Mouse (Mus musculus) kidney, embryonic 16.5 days (tissue): ENCODE data around the gene Hes7. TPM values are rescaled to one million over a fixed set of nuclear protein-coding genes. Genes with fewer than 3 reads are reported as not detected.
A peak's percentile ranks its signal among the peaks of the same experiment; 100 is the strongest.
"Not testable (repeated sequence)": the region's sequence is repeated elsewhere in the genome, so short reads cannot be mapped to it uniquely, and the experiment has no call there.

Experiments used
- ATAC-seq: fragments of 200-750 bp; cut with Nextera tagmentation; 2 replicates; pipeline ENCODE4 v1.8.0; 2017; ENCODE audit warnings: moderate TSS enrichment; ENCODE audit not compliant: low FRiP score, low TSS enrichment
- H3K27ac ChIP-seq: fragments of 300-500 bp; sonication (generic); 2 replicates; pipeline ENCODE4 v1.5.1; 2014; ENCODE audit warnings: low read length
- H3K27me3 ChIP-seq: fragments of 300-500 bp; sonication (generic); 2 replicates; pipeline ENCODE4 v1.6.1; 2014; ENCODE audit warnings: low read length, control low read depth, mixed read lengths; ENCODE audit not compliant: insufficient read depth
- H3K36me3 ChIP-seq: fragments of 300-500 bp; sonication (generic); 2 replicates; pipeline ENCODE4 v1.6.1; 2014; ENCODE audit warnings: low read length, control low read depth, mixed read lengths; ENCODE audit not compliant: insufficient read depth
- H3K4me1 ChIP-seq: fragments of 300-500 bp; sonication (generic); 2 replicates; pipeline ENCODE4 v1.6.1; 2014; ENCODE audit warnings: low read length, control low read depth, mixed read lengths; ENCODE audit not compliant: insufficient read depth
- H3K4me2 ChIP-seq: fragments of 300-500 bp; sonication (generic); replicated peaks from 2 replicates; pipeline ENCODE4 v1.6.1; 2014; ENCODE audit warnings: low read depth, low read length
- H3K4me3 ChIP-seq: fragments of 300-500 bp; sonication (generic); 2 replicates; pipeline ENCODE4 v1.5.1; 2014; ENCODE audit warnings: mild to moderate bottlenecking, low read length
- H3K9ac ChIP-seq: fragments of 300-500 bp; sonication (generic); replicated peaks from 2 replicates; pipeline ENCODE4 v1.6.1; 2014; ENCODE audit warnings: low read length
- H3K9me3 ChIP-seq: fragments of 300-500 bp; sonication (generic); 2 replicates; pipeline ENCODE4 v1.6.1; 2016; ENCODE audit warnings: low read length, control low read depth
- WGBS: fragments of 180-500 bp; shearing (Covaris S2); extraction: QIAGEN DNeasy Blood & Tissue Kit; methylation state at CpG from one replicate; pipeline ENCODE4 v1.1.7; 2014; 5-methylcytosine and 5-hydroxymethylcytosine counted together
- polyA plus RNA-seq: library from polyadenylated mRNA; unstranded; fragments of >200 nt; fragmentation: Nextera tagmentation; extraction: Ambion mirVana; gene quantifications from 2 replicates; pipeline ENCODE4 v1.2.1, GENCODE M21; 2015

Hes7 gene
- polyA plus RNA-seq, 1 experiment from 2014 or later = 0.39 TPM

- peaks cover 45% of the 10 kb centered on the region for H3K4me1 ChIP-seq
- no peaks in the 10 kb centered on the region for H3K27me3 ChIP-seq
- no peak for ATAC-seq
- H3K9ac ChIP-seq = no peak overlapping the region
- WGBS = 90% methylated on average over 4 of the region's 4 CpGs
- H3K9me3 ChIP-seq = no peaks in the 10 kb centered on the region
- no peak overlapping the region for H3K4me3 ChIP-seq
- peaks cover 18% of the 10 kb centered on the region; the same call in 1 of the 2 replicates for H3K36me3 ChIP-seq
- no peak overlapping the region for H3K27ac ChIP-seq
- no peak overlapping the region for H3K4me2 ChIP-seq
Measured at GRCm38 (mm10) chr11:69092871-69093270, 27.3 kb upstream of the Hes7 start.

DNA sequence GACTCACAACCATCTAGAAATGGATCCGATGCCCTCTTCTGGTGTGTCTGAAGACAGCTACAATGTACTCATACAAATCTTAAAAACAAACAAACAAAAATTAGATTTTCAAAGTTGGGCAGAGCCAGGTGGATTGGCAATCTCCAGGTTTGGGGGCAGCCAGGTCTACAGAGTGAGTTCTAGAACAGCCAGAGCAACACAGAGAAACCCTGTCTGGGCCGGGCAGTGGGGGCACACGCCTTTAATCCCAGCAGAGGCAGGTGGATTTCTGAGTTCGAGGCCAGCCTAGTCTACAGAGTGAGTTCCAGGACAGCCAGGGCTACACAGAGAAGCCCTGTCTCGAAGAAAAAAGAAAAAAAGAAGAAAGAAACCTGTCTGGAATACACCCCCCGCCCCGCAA is 26.3 kb upstream of the Hes7 start:
- ATAC-seq, H3K4me2 ChIP-seq, H3K4me3 ChIP-seq, H3K27me3 ChIP-seq, H3K27ac ChIP-seq, H3K9ac ChIP-seq, H3K9me3 ChIP-seq: not testable (repeated sequence)
- WGBS = 92% methylated on average over 7 of the region's 7 CpGs
- peaks cover 18% of the 10 kb centered on the region; the same call in 1 of the 2 replicates for H3K36me3 ChIP-seq
- H3K4me1 ChIP-seq = peaks cover 52% of the 10 kb centered on the region

DNA sequence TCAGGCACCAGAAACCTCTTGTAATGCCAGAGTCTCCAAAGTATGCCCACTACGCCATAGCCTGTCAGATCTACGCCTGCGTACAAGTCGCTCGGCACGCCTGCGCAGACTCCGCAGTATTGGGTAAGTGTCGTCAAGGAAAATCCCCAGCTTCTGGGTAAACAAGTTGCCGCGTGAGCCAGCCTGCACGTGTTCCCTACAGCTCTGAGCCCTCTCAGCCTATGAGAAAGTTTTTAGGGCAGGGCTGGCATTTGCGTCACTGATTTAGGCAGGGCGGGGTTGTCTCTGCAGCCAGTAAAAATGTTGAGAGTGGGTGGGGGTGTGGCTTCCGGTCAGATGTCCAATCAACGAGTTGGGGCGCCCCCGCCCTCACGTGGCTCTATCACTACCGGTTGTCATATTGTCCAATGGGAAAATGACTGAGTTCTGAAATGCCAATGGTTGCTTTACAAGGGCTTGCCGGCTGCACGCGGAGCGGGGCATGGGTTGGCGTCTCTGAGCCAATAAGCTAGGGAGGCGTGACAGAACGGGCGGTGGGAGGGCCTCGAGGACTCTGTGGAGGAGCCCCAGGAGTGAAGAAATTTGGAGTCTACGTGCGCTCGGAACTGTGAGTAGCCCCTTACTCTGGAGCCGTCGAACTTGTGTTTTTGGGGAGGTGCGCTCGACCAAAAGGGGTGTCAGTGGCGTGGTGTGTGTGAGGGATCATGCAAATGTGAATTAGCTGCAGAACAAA is 25.3 kb upstream of the Hes7 start, which contains the start of gene Per1:
Gene Per1 (plus strand): TSS at position 521 of the 733 bp plus-strand sequence.
- WGBS = under 1% methylated on average over 37 of the region's 37 CpGs
- peak within 1 kb of the TSS; percentile 93 for H3K27ac ChIP-seq
- H3K36me3 ChIP-seq = peaks cover 18% of the 10 kb centered on the region; the same call in 1 of the 2 replicates
- H3K4me2 ChIP-seq = peak within 1 kb of the TSS; percentile 86
- H3K4me1 ChIP-seq = peaks cover 52% of the 10 kb centered on the region
- peak; percentile 94 for ATAC-seq
- H3K27me3 ChIP-seq = no peaks in the 10 kb centered on the region
- peak within 1 kb of the TSS; percentile 67 for H3K4me3 ChIP-seq
- H3K9ac ChIP-seq = peak within 1 kb of the TSS; percentile 69
- no peaks in the 10 kb centered on the region for H3K9me3 ChIP-seq

GRCm38 (mm10) chr11:69095511-69096231 is 24.5 kb upstream of the Hes7 start:
- Histone ChIP-seq H3K36me3 (peaks cover 13% of the 10 kb centered on the region; the same call in 1 of the 2 replicates), H3K4me2 (peak overlapping the region; percentile 86), H3K4me3 (peak overlapping the region; percentile 67), H3K9ac (peak overlapping the region; percentile 69), H3K27ac (peak overlapping the region; percentile 89), H3K27me3 (no peaks in the 10 kb centered on the region), H3K4me1 (peaks cover 52% of the 10 kb centered on the region), H3K9me3 (no peaks in the 10 kb centered on the region)
- ATAC-seq = no peak
- under 1% methylated on average over 27 of the region's 27 CpGs for WGBS

GRCm38 (mm10) chr11:69096360-69096986 is 23.7 kb upstream of the Hes7 start:
- Histone ChIP-seq H3K36me3 (peaks cover 13% of the 10 kb centered on the region), H3K4me1 (peaks cover 52% of the 10 kb centered on the region), H3K27me3 (no peaks in the 10 kb centered on the region), H3K27ac (peak overlapping the region; percentile 89), H3K9me3 (no peaks in the 10 kb centered on the region), H3K4me3 (peak overlapping the region; percentile 67), H3K4me2 (peak overlapping the region; percentile 86), H3K9ac (peak overlapping the region; percentile 69)
- no peak for ATAC-seq
- 8% methylated on average over 9 of the region's 9 CpGs for WGBS

GRCm38 (mm10) chr11:69096987-69097900 is 23.0 kb upstream of the Hes7 start:
- Histone ChIP-seq H3K4me2 (peak overlapping the region; percentile 86), H3K4me1 (peaks cover 50% of the 10 kb centered on the region)
- WGBS = 2% methylated on average over 29 of the region's 29 CpGs

DNA sequence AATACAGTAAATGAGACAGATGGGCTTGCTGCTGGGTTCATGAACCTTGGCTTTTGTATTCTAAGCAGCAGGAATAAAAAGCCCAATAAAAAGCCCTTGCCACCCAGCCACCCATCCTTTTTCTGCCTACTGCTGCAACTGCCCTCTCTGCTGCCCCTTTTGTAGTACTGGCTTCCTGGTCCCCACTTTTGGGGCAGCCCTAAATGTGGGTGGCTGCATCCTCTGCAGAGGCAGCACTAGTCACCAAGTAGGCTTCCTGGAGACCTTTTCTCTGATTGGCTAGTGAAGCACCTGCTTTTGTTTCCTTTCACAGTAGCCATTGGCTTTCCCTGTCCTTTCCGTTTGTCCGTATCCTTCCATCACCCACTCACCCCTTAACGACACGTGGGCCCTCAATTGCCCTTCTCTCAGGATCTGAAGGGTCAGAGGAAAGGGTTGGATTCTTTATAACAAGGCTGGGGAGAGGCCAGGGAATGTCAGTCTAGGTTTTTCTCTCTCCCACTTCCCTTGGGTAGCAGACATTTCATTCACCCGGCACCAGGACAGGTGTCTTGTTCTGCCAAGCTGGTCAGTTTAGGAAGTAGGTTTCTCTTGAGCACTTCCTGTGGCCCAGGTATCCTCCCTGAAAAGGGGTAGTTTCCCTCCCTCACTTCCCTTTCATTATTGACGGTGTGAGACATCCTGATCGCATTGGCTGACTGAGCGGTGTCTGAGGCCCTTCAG is 22.0 kb upstream of the Hes7 start:
- H3K4me2 ChIP-seq = peak overlapping the region; percentile 97
- peak overlapping the region; percentile 74 for H3K9ac ChIP-seq
- no peaks in the 10 kb centered on the region for H3K9me3 ChIP-seq
- ATAC-seq = no peak
- no peaks in the 10 kb centered on the region for H3K27me3 ChIP-seq
- 15% methylated on average over 8 of the region's 8 CpGs for WGBS
- H3K4me1 ChIP-seq = peaks cover 50% of the 10 kb centered on the region
- peak overlapping the region; percentile 67 for H3K4me3 ChIP-seq
- H3K27ac ChIP-seq = peak overlapping the region; percentile 89
- peaks cover 25% of the 10 kb centered on the region for H3K36me3 ChIP-seq

More at GRCm38 (mm10) chr11:69096987-69097900, 23.0 kb upstream of the Hes7 start:
- ATAC-seq = peak; percentile 53
- peaks cover 19% of the 10 kb centered on the region for H3K36me3 ChIP-seq
- H3K27me3 ChIP-seq = no peaks in the 10 kb centered on the region
- no peaks in the 10 kb centered on the region for H3K9me3 ChIP-seq
- peak overlapping the region; percentile 61 for H3K9ac ChIP-seq
- peak overlapping the region; percentile 89 for H3K27ac ChIP-seq
- peak overlapping the region; percentile 67 for H3K4me3 ChIP-seq

DNA sequence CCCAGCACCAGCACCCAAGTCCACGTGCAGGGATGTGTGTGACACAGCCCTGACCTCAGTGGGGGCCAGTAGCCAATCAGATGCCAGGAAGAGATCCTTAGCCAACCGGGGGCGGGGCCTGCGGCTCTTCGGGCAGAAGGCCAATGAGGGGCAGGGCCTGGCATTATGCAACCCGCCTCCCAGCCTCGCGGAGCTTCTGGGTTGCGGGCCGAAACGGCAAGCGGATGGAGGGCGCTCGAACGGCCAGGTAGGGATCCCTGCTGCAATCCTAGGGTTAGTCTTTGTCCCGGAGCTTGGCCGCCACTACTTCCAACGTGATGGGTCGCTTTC is 21.5 kb upstream of the Hes7 start:
- Histone ChIP-seq H3K4me1 (peaks cover 50% of the 10 kb centered on the region), H3K27ac (peak overlapping the region; percentile 89), H3K27me3 (no peaks in the 10 kb centered on the region), H3K9me3 (no peaks in the 10 kb centered on the region), H3K4me2 (peak overlapping the region; percentile 97), H3K36me3 (peaks cover 30% of the 10 kb centered on the region), H3K4me3 (peak overlapping the region; percentile 63), H3K9ac (peak overlapping the region; percentile 74)
- WGBS = under 1% methylated on average over 19 of the region's 19 CpGs
- ATAC-seq = peak; percentile 3; the same call in 1 of the 2 replicates
